Mouse (Mus musculus): ENCODE data around the gene Zfp661. TPM values are rescaled to one million over a fixed set of nuclear protein-coding genes. Genes with fewer than 3 reads are reported as not detected.

Zfp661 gene
- polyA plus RNA-seq, 1 experiment from 2014 or later, result 5.8 TPM

DNA sequence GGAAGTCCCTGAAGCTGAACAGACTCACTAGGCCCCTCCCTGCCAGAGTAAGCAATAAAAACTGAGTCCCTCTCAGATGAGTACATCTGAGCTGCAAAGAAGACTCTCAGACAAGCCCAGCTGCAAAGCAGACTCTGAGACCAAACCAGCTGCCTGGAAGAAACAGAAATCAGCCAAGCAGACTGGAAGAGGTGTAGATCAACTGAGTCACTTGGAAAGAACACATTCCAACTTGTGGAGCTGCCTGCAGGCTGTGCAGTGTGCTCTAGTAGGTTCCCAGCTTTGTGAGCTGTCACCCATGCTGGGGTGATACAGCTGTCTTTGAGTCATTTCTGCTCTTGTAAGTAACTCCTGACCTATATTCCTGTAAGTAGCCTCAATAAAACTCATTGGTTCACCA, 37.2 kb downstream of the Zfp661 start:
- Histone ChIP-seq H3K27me3 (no peaks in the 10 kb centered on the region; the same call in 1 of the 2 replicates), H3K36me3 (no peaks in the 10 kb centered on the region), H3K9me3 (no peaks in the 10 kb centered on the region), H3K9ac (no peak overlapping the region), H3K27ac (no peak overlapping the region), H3K4me3 (no peak overlapping the region), H3K4me2 (no peak overlapping the region), H3K4me1 (no peaks in the 10 kb centered on the region)
- no peak for ATAC-seq (ENCODE audit: insufficient number of reproducible peaks, low FRiP score, low TSS enrichment, low read depth)

DNA sequence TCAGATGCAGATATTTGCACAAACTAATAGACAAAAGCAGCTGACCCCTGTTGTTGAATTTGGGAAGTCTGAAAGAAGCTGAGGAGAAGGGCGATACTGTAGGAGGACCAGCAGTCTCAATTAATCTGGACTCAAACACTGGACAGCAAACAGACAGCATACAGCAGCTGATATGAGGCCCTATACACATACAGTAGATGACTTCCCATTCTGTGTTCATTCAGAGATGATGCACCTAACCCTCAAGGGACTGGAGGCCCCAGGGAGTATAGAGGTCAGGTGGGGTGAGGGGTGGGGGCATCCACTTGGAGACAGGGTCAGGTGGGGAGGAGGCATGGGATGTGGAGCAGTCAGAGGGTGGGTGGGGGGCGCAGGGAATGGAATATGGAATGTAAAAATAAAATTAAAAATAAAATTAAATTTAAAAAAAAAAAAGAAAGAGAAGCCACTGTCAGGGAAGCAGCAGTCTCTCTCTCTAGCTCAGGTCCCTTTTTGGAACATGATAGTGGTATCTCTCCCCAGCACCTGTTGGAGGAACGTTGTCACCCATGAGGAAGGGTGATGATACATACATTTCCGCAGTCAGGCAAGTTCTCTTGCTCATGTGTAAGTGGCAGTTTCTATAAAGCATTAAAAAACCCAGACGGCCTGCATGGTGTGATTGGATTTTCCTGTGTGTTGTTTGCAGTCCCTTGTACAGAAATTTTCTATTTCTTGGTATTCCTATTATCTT, 38.4 kb downstream of the Zfp661 start:
- Histone ChIP-seq H3K4me1 (no peaks in the 10 kb centered on the region), H3K27ac (no peak overlapping the region), H3K9me3 (no peaks in the 10 kb centered on the region), H3K36me3 (no peaks in the 10 kb centered on the region), H3K9ac (no peak overlapping the region), H3K4me2 (no peak overlapping the region), H3K27me3 (no peaks in the 10 kb centered on the region; the same call in 1 of the 2 replicates), H3K4me3 (no peak overlapping the region)
- WGBS, result 71% methylated on average over 5 of the region's 5 CpGs
- no peak for ATAC-seq (ENCODE audit: insufficient number of reproducible peaks, low FRiP score, low TSS enrichment, low read depth)

DNA sequence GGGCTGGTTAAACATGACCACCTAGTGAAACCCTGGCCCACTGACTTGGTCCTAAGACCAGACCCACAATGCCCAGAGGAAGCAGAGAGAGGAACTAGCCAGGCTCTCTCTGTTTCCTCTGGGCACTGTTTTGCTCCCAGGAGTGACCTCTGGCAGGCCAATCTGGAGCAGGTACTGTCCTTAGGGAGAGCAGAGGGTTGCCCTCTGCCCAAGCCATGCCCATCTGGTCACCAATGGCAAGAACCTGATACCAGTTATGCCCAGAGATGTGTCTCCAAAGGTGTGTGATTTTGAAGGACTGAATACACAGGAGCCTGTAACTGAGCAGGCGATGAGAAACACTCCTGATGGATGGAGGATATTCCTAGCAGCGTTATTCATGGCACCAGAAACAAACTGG, 45.2 kb downstream of the Zfp661 start:
- no peak overlapping the region for H3K4me3 ChIP-seq
- H3K4me1 ChIP-seq, result peaks cover 7% of the 10 kb centered on the region; the same call in 1 of the 2 replicates
- no peak overlapping the region for H3K27ac ChIP-seq
- H3K9me3 ChIP-seq, result no peaks in the 10 kb centered on the region
- no peak overlapping the region for H3K4me2 ChIP-seq
- H3K36me3 ChIP-seq, result no peaks in the 10 kb centered on the region
- no peak for ATAC-seq (ENCODE audit: insufficient number of reproducible peaks, low FRiP score, low TSS enrichment, low read depth)
- WGBS, result 80% methylated on average over 2 of the region's 2 CpGs
- H3K9ac ChIP-seq, result no peak overlapping the region
- H3K27me3 ChIP-seq, result peaks cover 61% of the 10 kb centered on the region

GRCm38 (mm10) chr2:127541185-127541584, 45.7 kb downstream of the Zfp661 start, which contains the start of gene Prom2:
Gene Prom2 (minus strand): TSS chr2:127541467.
- Histone ChIP-seq H3K4me3 (peak within 1 kb of the TSS; percentile 25), H3K9me3 (no peaks in the 10 kb centered on the region), H3K27ac (no peak within 1 kb of the TSS), H3K9ac (no peak within 1 kb of the TSS), H3K36me3 (no peaks in the 10 kb centered on the region), H3K4me2 (peak within 1 kb of the TSS; percentile 26), H3K27me3 (peaks cover 61% of the 10 kb centered on the region), H3K4me1 (peaks cover 7% of the 10 kb centered on the region; the same call in 1 of the 2 replicates)
- 4% methylated on average over 29 of the region's 29 CpGs for WGBS
- no peak for ATAC-seq (ENCODE audit: insufficient number of reproducible peaks, low FRiP score, low TSS enrichment, low read depth)

DNA sequence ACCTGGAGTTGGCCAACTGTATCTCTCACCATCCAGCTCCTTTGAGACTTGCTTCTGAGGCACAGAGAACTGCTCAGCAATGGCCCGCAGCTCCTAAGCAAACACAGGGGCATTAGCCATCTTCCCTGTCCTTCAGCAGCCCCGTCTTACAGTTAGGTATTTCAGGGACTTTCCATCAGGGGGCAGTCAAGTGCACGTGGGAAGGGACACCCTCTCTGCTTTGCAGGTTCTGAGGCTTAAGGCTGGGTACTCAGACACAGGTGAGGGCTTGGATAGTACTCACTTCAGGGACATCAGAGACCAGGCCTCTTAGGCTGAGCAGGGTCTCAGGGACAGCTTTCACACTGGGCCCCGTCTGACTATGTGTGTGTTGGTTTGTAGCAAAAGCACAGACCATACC, 47.4 kb downstream of the Zfp661 start:
- H3K27ac ChIP-seq, result no peak overlapping the region
- no peak for ATAC-seq (ENCODE audit: insufficient number of reproducible peaks, low FRiP score, low TSS enrichment, low read depth)
- H3K4me1 ChIP-seq, result peaks cover 7% of the 10 kb centered on the region; the same call in 1 of the 2 replicates
- H3K9me3 ChIP-seq, result no peaks in the 10 kb centered on the region
- 28% methylated on average over 4 of the region's 4 CpGs for WGBS
- H3K27me3 ChIP-seq, result peaks cover 61% of the 10 kb centered on the region
- H3K4me2 ChIP-seq, result no peak overlapping the region
- no peak overlapping the region for H3K9ac ChIP-seq
- H3K36me3 ChIP-seq, result no peaks in the 10 kb centered on the region
- H3K4me3 ChIP-seq, result no peak overlapping the region

GRCm38 (mm10) chr2:127537548-127537947, 49.3 kb downstream of the Zfp661 start:
- H3K9me3 ChIP-seq, result no peaks in the 10 kb centered on the region
- peaks cover 52% of the 10 kb centered on the region for H3K27me3 ChIP-seq
- peaks cover 7% of the 10 kb centered on the region; the same call in 1 of the 2 replicates for H3K4me1 ChIP-seq
- no peak overlapping the region for H3K4me2 ChIP-seq
- H3K4me3 ChIP-seq, result no peak overlapping the region
- ATAC-seq (ENCODE audit: insufficient number of reproducible peaks, low FRiP score, low TSS enrichment, low read depth), result no peak
- H3K9ac ChIP-seq, result no peak overlapping the region
- WGBS, result 67% methylated on average over 3 of the region's 3 CpGs
- H3K27ac ChIP-seq, result no peak overlapping the region
- H3K36me3 ChIP-seq, result no peaks in the 10 kb centered on the region

GRCm38 (mm10) chr2:127535363-127535762, 51.5 kb downstream of the Zfp661 start:
- 73% methylated on average over 9 of the region's 9 CpGs for WGBS

GRCm38 (mm10) chr2:127532379-127532778, 54.5 kb downstream of the Zfp661 start:
- WGBS, result 9% methylated on average over 9 of the region's 9 CpGs
- Histone ChIP-seq H3K4me3 (no peak overlapping the region), H3K36me3 (no peaks in the 10 kb centered on the region), H3K4me2 (no peak overlapping the region), H3K27me3 (peaks cover 3% of the 10 kb centered on the region; the same call in 1 of the 2 replicates), H3K9me3 (no peaks in the 10 kb centered on the region), H3K9ac (no peak overlapping the region), H3K4me1 (no peaks in the 10 kb centered on the region), H3K27ac (no peak overlapping the region)
- no peak for ATAC-seq (ENCODE audit: insufficient number of reproducible peaks, low FRiP score, low TSS enrichment, low read depth)

More at GRCm38 (mm10) chr2:127535363-127535762, 51.5 kb downstream of the Zfp661 start:
- Histone ChIP-seq H3K4me1 (no peaks in the 10 kb centered on the region), H3K4me3 (no peak overlapping the region), H3K36me3 (no peaks in the 10 kb centered on the region), H3K9ac (no peak overlapping the region), H3K27me3 (peaks cover 30% of the 10 kb centered on the region), H3K4me2 (no peak overlapping the region), H3K9me3 (no peaks in the 10 kb centered on the region), H3K27ac (no peak overlapping the region)
- no peak for ATAC-seq (ENCODE audit: insufficient number of reproducible peaks, low FRiP score, low TSS enrichment, low read depth)

- 85% methylated on average over 2 of the region's 2 CpGs for WGBS
- H3K4me1 ChIP-seq, result no peaks in the 10 kb centered on the region
- H3K9me3 ChIP-seq, result no peaks in the 10 kb centered on the region
- H3K27ac ChIP-seq, result no peak overlapping the region
- ATAC-seq (ENCODE audit: insufficient number of reproducible peaks, low FRiP score, low TSS enrichment, low read depth), result no peak
- no peak overlapping the region for H3K9ac ChIP-seq
- no peaks in the 10 kb centered on the region for H3K36me3 ChIP-seq
- H3K4me2 ChIP-seq, result no peak overlapping the region
- H3K27me3 ChIP-seq, result no peaks in the 10 kb centered on the region; the same call in 1 of the 2 replicates
- no peak overlapping the region for H3K4me3 ChIP-seq
Observed at GRCm38 (mm10) chr2:127531592-127531991, 55.3 kb downstream of the Zfp661 start.

GRCm38 (mm10) chr2:127530418-127530817, 56.5 kb downstream of the Zfp661 start:
- Histone ChIP-seq H3K4me2 (no peak overlapping the region), H3K4me1 (no peaks in the 10 kb centered on the region), H3K27ac (no peak overlapping the region), H3K4me3 (no peak overlapping the region), H3K9ac (no peak overlapping the region), H3K36me3 (no peaks in the 10 kb centered on the region), H3K9me3 (no peaks in the 10 kb centered on the region), H3K27me3 (no peaks in the 10 kb centered on the region; the same call in 1 of the 2 replicates)
- ATAC-seq (ENCODE audit: insufficient number of reproducible peaks, low FRiP score, low TSS enrichment, low read depth), result no peak
- 69% methylated on average over 3 of the region's 3 CpGs for WGBS

DNA sequence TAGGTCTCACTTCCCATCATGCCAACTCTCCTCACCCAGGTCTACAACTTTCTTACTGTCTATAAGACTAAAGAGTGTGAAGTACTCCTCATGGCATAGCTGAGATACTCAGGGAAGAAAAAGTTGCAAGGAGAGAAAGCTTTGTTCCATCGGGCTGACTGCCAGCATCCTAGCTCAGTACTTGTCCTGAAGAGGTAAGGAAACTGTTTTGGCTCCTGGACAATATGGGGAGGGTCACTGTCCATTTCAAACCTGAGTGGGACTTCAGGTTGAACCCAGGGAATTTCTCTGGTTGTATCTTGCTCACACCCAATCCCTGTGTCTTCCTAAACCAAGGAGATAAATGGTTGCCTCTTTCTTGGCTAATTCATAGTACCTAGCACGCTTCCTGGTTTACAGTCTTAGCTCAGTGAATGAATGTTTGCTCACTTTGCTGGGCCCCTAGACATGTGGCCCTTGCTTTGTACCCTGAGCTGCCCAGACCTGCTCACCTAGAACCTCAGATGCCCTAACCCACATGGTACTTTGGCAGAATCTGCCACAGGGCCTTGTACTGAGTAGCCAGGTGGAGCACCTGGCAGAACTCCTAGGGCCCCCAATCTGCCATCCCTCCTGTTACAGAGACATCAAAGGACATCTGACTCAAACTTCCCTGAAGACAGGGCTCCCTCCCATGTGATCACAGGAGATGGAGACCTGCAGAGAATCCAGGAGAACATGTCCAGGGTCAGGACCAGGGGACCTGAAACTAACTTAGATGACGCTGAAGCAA, 61.7 kb downstream of the Zfp661 start:
- no peak for ATAC-seq (ENCODE audit: insufficient number of reproducible peaks, low FRiP score, low TSS enrichment, low read depth)
- Histone ChIP-seq H3K4me2 (no peak overlapping the region), H3K4me3 (no peak overlapping the region), H3K4me1 (peaks cover 22% of the 10 kb centered on the region), H3K27me3 (no peaks in the 10 kb centered on the region), H3K9me3 (no peaks in the 10 kb centered on the region), H3K27ac (no peak overlapping the region), H3K9ac (no peak overlapping the region), H3K36me3 (no peaks in the 10 kb centered on the region)
- 82% methylated on average over 3 of the region's 3 CpGs for WGBS

All from limb, embryonic 15.5 days (tissue).